Mouse (Mus musculus) CH12.LX (cell line): ENCODE results near the gene C1qtnf5.

Source experiments
- CTCF ChIP-seq, 2 experiments: IDR thresholded peaks in 1 of 2; conservative IDR thresholded peaks in 1 of 2; 2 replicates each; pipeline ENCODE4 v1.5.1; 2011 to 2012; ENCODE audit warnings: low read depth in 2 of 2, low read length in 2 of 2, improper control_type of control experiment in 1 of 2, inconsistent platforms in 1 of 2, mild to moderate bottlenecking in 1 of 2, moderate library complexity in 1 of 2
- EP300 ChIP-seq: IDR thresholded peaks from 2 replicates; pipeline ENCODE4 v1.6.1; 2011; ENCODE audit warnings: low read length, improper control_type of control experiment
- MAX ChIP-seq: IDR thresholded peaks from 2 replicates; pipeline ENCODE4 v1.6.1; 2011; ENCODE audit warnings: low read length, improper control_type of control experiment
- POLR2A ChIP-seq: IDR thresholded peaks from 2 replicates; pipeline ENCODE4 v1.6.1; 2011; ENCODE audit warnings: low read depth, mild to moderate bottlenecking, improper control_type of control experiment, low read length
- ZMIZ1 ChIP-seq: IDR thresholded peaks from 2 replicates; pipeline ENCODE4 v1.6.1; 2012; ENCODE audit warnings: low read depth, mild to moderate bottlenecking, inconsistent platforms, low read length, improper control_type of control experiment

DNA sequence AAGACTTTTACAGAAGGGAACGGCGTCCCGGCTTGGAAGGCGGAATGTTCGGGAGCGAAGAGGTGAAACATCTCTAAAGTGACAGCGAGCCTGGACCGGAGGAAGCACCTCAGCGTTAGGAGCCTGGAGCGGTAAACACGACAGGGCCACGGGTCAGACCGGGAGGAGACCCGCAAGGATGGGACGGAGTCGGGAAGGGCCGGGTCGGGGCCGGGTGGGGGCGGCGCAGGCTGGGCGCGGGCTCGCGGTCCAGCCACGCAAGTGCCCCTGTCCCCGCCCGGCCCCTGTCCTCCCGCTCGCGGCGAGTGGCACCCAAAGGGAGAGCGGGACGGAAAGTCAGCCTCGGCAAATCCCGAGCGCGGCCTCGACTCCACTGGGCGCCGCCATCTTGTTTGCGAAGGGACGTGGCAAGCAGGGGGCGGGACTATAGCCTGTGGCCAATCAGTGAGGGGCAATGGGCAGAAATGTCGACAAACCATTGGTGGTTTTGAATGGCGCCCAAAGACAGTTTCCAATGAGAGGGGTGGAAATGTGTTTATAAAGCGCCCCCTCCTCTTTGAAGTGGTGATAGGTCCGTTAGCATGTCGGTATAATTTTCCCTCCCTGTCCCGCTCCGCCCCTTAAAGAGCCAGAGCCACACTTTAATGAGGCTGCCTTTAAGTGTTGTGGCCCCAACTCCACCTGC lies 6.2 kb downstream of the C1qtnf5 start, which contains the start of the genes Gm49380 and Rnf26:
- TF ChIP-seq EP300, result no peak
- TF ChIP-seq CTCF (conservative IDR thresholded peaks at IDR 0.05 in 1 of 2, IDR thresholded peaks at IDR 0.05 in 1 of 2; ENCODE audit: low read depth in 2 of 2, low read length in 2 of 2), result no peak
- peak; percentile 77 for TF ChIP-seq POLR2A
- 0 out of 2 replicates have a peak, but pooled peaks have one; percentile 18 for TF ChIP-seq MAX
- no peak; the same call in 1 of the 2 replicates for TF ChIP-seq ZMIZ1
